Mouse (Mus musculus) ES-E14 (cell line): ENCODE measurements around the gene Sys1.

Source experiments
- CHD2 ChIP-seq: IDR thresholded peaks from 2 replicates; pipeline ENCODE4 v1.6.1; 2014; ENCODE audit warnings: mild to moderate bottlenecking, low read depth, low read length, inconsistent platforms
- HCFC1 ChIP-seq: IDR thresholded peaks from 2 replicates; pipeline ENCODE4 v1.6.1; 2012; ENCODE audit warnings: low read length, inconsistent platforms, borderline replicate concordance; ENCODE audit not compliant: insufficient read depth
- ZC3H11A ChIP-seq: IDR thresholded peaks from 2 replicates; pipeline ENCODE4 v1.6.1; 2012; ENCODE audit warnings: low read depth, mild to moderate bottlenecking, inconsistent platforms, low read length, borderline replicate concordance

- TF ChIP-seq HCFC1 (no peak), CHD2 (no peak), ZC3H11A (no peak)
These were observed 65.5 kb downstream of the Sys1 start for GRCm38 (mm10) chr2:164522280-164522679.
